Mouse (Mus musculus) CH12.LX (cell line): ENCODE measurements around the gene Gm10959.

Source experiments
- CHD2 ChIP-seq: IDR thresholded peaks from 2 replicates; pipeline ENCODE4 v1.6.1; 2011; ENCODE audit warnings: low read length, improper control_type of control experiment
- CTCF ChIP-seq, 2 experiments: IDR thresholded peaks in 1 of 2; conservative IDR thresholded peaks in 1 of 2; 2 replicates each; pipeline ENCODE4 v1.5.1; 2011 to 2012; ENCODE audit warnings: low read depth in 2 of 2, low read length in 2 of 2, improper control_type of control experiment in 1 of 2, inconsistent platforms in 1 of 2, mild to moderate bottlenecking in 1 of 2, moderate library complexity in 1 of 2
- EP300 ChIP-seq: IDR thresholded peaks from 2 replicates; pipeline ENCODE4 v1.6.1; 2011; ENCODE audit warnings: low read length, improper control_type of control experiment
- ETS1 ChIP-seq: conservative IDR thresholded peaks from 2 replicates; pipeline ENCODE4 v1.6.1; 2012; ENCODE audit warnings: low read depth, mild to moderate bottlenecking, inconsistent platforms, low read length, improper control_type of control experiment, moderate library complexity
- MAX ChIP-seq: IDR thresholded peaks from 2 replicates; pipeline ENCODE4 v1.6.1; 2011; ENCODE audit warnings: low read length, improper control_type of control experiment
- MEF2A ChIP-seq: IDR thresholded peaks from 2 replicates; pipeline ENCODE4 v1.6.1; 2014; ENCODE audit warnings: low read depth, mild to moderate bottlenecking, inconsistent platforms, low read length, improper control_type of control experiment, borderline replicate concordance
- MYC ChIP-seq: IDR thresholded peaks from 2 replicates; pipeline ENCODE4 v1.6.1; 2011; ENCODE audit warnings: low read depth, mild to moderate bottlenecking, improper control_type of control experiment, low read length
- NELFE ChIP-seq: IDR thresholded peaks from 2 replicates; pipeline ENCODE4 v1.6.1; 2011; ENCODE audit warnings: low read depth, low read length, improper control_type of control experiment
- POLR2A ChIP-seq: IDR thresholded peaks from 2 replicates; pipeline ENCODE4 v1.6.1; 2011; ENCODE audit warnings: low read depth, mild to moderate bottlenecking, improper control_type of control experiment, low read length
- POLR2AphosphoS2 ChIP-seq: IDR thresholded peaks from 2 replicates; pipeline ENCODE4 v1.6.1; 2011; ENCODE audit warnings: low read depth, low read length, improper control_type of control experiment

GRCm38 (mm10) chr3:122895189-122895731, 23.9 kb downstream of the Gm10959 start:
- no peak for TF ChIP-seq NELFE
- no peak for TF ChIP-seq CHD2
- no peak for TF ChIP-seq CTCF (conservative IDR thresholded peaks at IDR 0.05 in 1 of 2, IDR thresholded peaks at IDR 0.05 in 1 of 2; ENCODE audit: low read depth in 2 of 2, low read length in 2 of 2)
- TF ChIP-seq MEF2A, result no peak
- TF ChIP-seq MYC, result no peak
- TF ChIP-seq POLR2A, result no peak
- TF ChIP-seq POLR2AphosphoS2, result no peak
- no peak for TF ChIP-seq ETS1
- TF ChIP-seq EP300, result no peak
- no peak for TF ChIP-seq MAX
